Mouse (Mus musculus): ENCODE results near the gene Gpr183.

- TF ChIP-seq CTCF (IDR thresholded peaks at IDR 0.05; ENCODE audit: low read depth) (no peak), EP300 (IDR thresholded peaks at IDR 0.05; ENCODE audit: low read depth) (no peak)
These were observed 10.9 kb downstream of the Gpr183 start for GRCm38 (mm10) chr14:121954129-121954528.
